Mouse (Mus musculus) erythroblast, embryonic 14.5 days (primary cell): ENCODE data around the gene March10. TPM values are rescaled to one million over a fixed set of nuclear protein-coding genes. Genes with fewer than 3 reads are reported as not detected.

Experiments used
- H3K27me3 ChIP-seq: 2 replicates; pipeline ENCODE4 v1.6.1; 2012; ENCODE audit warnings: inconsistent platforms; ENCODE audit not compliant: control insufficient read depth
- H3K36me3 ChIP-seq: 2 replicates; pipeline ENCODE4 v1.6.1; 2012; ENCODE audit warnings: mild to moderate bottlenecking, inconsistent platforms; ENCODE audit not compliant: control insufficient read depth
- H3K4me1 ChIP-seq: 2 replicates; pipeline ENCODE4 v1.6.1; 2012; ENCODE audit warnings: inconsistent platforms; ENCODE audit not compliant: control insufficient read depth
- H3K4me3 ChIP-seq: replicated peaks from 2 replicates; pipeline ENCODE3; 2012; ENCODE audit warnings: moderate library complexity, mild to moderate bottlenecking, inconsistent platforms
- H3K9me3 ChIP-seq: 2 replicates; pipeline ENCODE4 v1.6.1; 2012; ENCODE audit warnings: low read length, inconsistent platforms, mixed read lengths; ENCODE audit not compliant: control insufficient read depth
- GATA1 ChIP-seq: IDR thresholded peaks from 2 replicates; pipeline ENCODE4 v1.6.1; 2012; ENCODE audit warnings: low read length, inconsistent platforms, mixed read lengths
- TAL1 ChIP-seq: IDR thresholded peaks from 3 replicates; pipeline ENCODE4 v1.6.1; 2012; ENCODE audit warnings: low read length, inconsistent platforms, mixed read lengths
- polyA plus RNA-seq: library from polyadenylated mRNA; stranded (reverse); fragments of >175 nt; gene quantifications from 2 replicates; pipeline ENCODE4 v1.2.3, GENCODE M21; 2012

March10 gene
- polyA plus RNA-seq, 1 experiment: not detected

DNA sequence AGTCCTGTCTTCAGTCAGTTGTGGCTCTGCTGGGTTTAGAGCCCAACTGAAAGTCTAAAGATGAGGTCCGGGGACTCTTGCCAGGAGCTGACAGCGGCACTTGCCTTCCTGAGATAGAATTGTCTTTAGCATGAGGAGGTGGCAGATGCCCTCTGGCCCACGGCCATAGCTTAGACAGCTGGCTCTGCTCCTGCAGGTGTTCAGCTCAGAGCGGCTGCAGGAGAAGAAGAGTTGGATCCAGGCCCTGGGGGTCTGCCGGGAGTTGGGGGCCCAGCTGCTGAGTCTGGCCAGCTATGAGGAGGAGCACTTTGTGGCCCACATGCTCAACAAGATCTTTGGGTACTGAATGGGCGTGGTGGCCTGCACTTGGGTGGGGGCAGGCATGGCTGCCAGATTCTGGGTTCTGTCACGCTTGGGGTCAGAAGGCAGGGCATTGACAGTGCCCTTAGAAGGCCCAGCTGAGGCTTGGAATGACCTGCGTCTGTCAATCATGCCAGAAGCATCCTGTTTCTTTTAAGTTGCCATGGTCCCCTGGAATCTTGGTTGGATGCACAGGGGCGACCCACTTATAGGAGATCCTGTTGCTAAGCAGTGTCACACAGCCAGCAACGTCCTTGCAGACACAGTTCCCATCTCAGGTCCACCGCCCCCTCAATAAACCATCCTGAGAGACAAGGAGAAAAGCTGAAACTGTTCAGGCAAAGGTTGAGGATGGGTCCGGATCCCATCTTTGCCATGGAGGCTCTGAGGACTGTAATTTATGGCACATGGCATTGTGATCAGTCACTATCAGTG is 117.7 kb downstream of the March10 start:
- Histone ChIP-seq H3K4me3 (no peak overlapping the region), H3K9me3 (no peaks in the 10 kb centered on the region), H3K36me3 (no peaks in the 10 kb centered on the region), H3K4me1 (no peaks in the 10 kb centered on the region), H3K27me3 (no peaks in the 10 kb centered on the region)
- TF ChIP-seq TAL1 (no peak), GATA1 (no peak)

DNA sequence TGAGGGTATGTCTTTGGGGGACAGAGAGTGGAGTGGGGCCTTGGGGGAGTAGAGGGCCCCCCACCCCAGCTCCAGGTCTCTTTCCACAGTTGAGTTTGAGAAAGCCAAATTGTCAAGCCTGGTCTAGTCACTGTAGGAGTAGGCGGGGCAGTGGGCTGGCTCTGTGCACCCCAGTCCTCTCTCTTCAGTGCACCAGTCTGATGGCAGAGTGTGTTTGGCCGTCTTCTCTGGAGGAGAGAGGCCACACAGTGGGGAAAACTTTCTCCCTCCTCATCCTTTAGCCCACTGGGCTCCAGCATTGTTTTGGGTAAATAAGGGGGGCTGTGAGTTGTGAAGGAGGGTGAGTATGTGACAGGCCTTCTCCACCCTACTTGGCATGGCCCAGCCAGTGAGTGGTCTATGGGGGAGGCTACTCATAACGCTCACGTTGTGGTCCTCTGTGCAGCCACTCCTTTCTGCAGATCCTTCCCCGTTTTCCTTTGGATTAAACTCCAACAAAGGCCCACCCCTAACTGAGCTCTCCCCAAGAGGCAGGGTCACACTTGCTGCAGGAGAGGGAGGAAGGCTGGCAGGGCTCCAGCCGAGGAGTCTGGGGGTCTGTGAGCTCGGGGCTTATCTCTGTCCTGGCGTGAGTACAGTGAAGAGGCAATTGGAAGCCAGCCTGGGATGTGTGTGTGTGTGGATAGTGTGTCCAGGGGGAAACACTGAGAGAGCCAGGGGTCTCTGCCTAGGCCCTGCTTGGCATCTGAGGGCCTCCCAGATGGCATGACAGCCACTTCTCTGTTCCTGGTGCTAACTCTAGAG is 122.5 kb downstream of the March10 start:
- Histone ChIP-seq H3K36me3 (no peaks in the 10 kb centered on the region), H3K4me3 (no peak overlapping the region), H3K27me3 (no peaks in the 10 kb centered on the region), H3K4me1 (no peaks in the 10 kb centered on the region), H3K9me3 (no peaks in the 10 kb centered on the region)
- TF ChIP-seq TAL1: no peak
- no peak for TF ChIP-seq GATA1

DNA sequence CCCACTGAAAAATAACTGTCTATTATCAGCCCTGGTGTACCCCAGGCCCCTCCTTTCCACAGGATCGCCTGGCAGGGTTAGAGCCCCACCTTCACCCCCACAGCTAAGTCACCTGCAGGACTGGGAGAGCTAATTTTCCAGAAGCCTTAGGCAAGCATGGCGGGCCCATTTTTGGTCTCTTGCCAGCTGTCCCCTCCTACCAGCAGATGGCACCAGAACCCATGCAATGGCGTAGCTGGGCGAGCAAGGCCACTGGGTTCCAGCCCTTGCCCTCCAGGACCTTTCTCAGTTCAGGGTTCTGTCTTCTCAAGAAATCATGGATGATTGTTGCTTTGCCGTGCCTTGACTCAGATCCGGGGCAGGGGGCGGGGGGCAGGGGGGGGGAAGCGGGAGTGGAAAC is 124.1 kb downstream of the March10 start:
- no peaks in the 10 kb centered on the region for H3K9me3 ChIP-seq
- TF ChIP-seq GATA1: no peak
- H3K4me3 ChIP-seq: no peak overlapping the region

GRCm38 (mm10) chr11:105331732-105332131 is 124.8 kb downstream of the March10 start:
- Histone ChIP-seq H3K36me3 (no peaks in the 10 kb centered on the region), H3K27me3 (no peaks in the 10 kb centered on the region), H3K4me3 (no peak overlapping the region), H3K4me1 (no peaks in the 10 kb centered on the region), H3K9me3 (no peaks in the 10 kb centered on the region)
- no peak for TF ChIP-seq TAL1
- no peak for TF ChIP-seq GATA1

More for the DNA sequence above, 124.1 kb downstream of the March10 start:
- no peaks in the 10 kb centered on the region for H3K4me1 ChIP-seq
- H3K27me3 ChIP-seq: no peaks in the 10 kb centered on the region
- no peaks in the 10 kb centered on the region for H3K36me3 ChIP-seq

DNA sequence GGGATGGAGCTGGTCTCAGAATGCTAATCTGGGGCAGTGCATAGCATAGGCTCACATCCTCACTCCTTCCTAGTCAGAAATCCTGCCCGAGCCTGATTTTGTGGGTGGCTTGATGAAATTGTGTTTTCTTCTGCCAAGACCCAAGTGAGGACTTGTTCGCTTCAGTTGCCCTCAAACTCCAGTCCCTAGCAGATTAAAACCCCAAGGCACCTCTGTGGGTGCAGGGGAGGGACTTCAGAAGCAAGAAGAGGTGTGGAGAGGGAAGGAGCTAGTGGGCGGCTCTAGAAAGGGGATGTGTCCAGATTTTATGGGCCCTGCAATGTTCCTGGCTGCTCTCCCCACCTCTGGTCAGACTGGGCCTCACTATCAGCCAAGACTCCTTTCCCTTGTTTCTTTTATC is 125.4 kb downstream of the March10 start:
- Histone ChIP-seq H3K36me3 (no peaks in the 10 kb centered on the region), H3K9me3 (no peaks in the 10 kb centered on the region), H3K27me3 (no peaks in the 10 kb centered on the region), H3K4me3 (no peak overlapping the region), H3K4me1 (no peaks in the 10 kb centered on the region)
- TF ChIP-seq GATA1: no peak
- TF ChIP-seq TAL1: no peak

- H3K4me1 ChIP-seq: no peaks in the 10 kb centered on the region
- no peak overlapping the region for H3K4me3 ChIP-seq
- TF ChIP-seq TAL1 (no peak), GATA1 (no peak)
- no peaks in the 10 kb centered on the region for H3K36me3 ChIP-seq
- H3K9me3 ChIP-seq: no peaks in the 10 kb centered on the region
- no peaks in the 10 kb centered on the region for H3K27me3 ChIP-seq
These were observed 126.6 kb downstream of the March10 start for GRCm38 (mm10) chr11:105329962-105330361.

DNA sequence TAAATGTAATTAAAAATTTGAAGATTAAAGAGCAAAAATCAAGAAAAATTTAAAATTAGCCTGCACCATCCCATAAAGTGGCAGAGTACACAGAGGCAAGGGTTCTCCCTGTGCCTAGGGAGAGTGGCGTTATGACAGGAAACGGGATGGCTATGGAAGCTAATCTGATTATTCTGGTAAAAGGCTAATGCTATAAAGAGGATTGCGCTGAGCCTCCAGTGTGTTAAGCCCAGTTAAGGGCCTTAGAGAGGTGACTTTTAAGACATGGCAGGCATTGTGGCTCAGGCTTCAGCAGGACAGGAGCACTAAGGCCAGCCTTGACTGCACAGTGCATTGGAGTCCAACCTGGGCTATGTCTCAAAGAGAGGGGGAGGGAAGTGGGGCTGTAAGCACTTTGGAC is 129.4 kb downstream of the March10 start:
- no peaks in the 10 kb centered on the region for H3K4me1 ChIP-seq
- H3K4me3 ChIP-seq: no peak overlapping the region
- no peak for TF ChIP-seq GATA1
- TF ChIP-seq TAL1: no peak
- no peaks in the 10 kb centered on the region for H3K36me3 ChIP-seq
- no peaks in the 10 kb centered on the region for H3K9me3 ChIP-seq
- H3K27me3 ChIP-seq: no peaks in the 10 kb centered on the region

- no peaks in the 10 kb centered on the region for H3K27me3 ChIP-seq
- TF ChIP-seq GATA1: no peak
- TF ChIP-seq TAL1: no peak
- no peaks in the 10 kb centered on the region for H3K9me3 ChIP-seq
- no peaks in the 10 kb centered on the region for H3K36me3 ChIP-seq
- H3K4me1 ChIP-seq: no peaks in the 10 kb centered on the region
- no peak overlapping the region for H3K4me3 ChIP-seq
These were observed 133.0 kb downstream of the March10 start for GRCm38 (mm10) chr11:105323530-105323929.

DNA sequence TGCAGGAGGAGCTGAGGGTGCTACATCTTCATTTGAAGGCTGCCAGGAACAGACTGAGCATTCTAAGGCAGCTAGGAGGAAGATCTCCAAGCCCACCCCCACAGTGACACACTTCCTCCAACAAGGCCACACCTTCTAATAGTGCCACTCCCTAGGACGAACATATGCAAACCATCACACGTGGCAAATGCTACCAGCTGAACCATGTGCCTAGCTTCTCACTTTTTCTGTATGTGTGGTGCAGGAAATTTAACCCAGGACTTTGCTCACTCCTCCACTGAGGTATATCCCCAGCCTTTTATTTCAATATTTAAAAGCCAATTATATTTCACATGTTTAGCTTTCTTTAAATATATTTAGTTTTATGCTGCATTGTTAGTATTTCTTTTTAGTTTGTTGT is 135.4 kb downstream of the March10 start:
- Histone ChIP-seq H3K36me3 (no peaks in the 10 kb centered on the region), H3K27me3 (no peaks in the 10 kb centered on the region), H3K9me3 (no peaks in the 10 kb centered on the region), H3K4me1 (no peaks in the 10 kb centered on the region), H3K4me3 (no peak overlapping the region)
- TF ChIP-seq TAL1 (no peak), GATA1 (no peak)
